In genomic region chr13:97295101-97295852, GRCm38 (mm10) we compare ENCODE assay signal across 9 mouse cellular contexts. TPM values are rescaled to one million over a fixed set of nuclear protein-coding genes. Genes with fewer than 3 reads are reported as not detected.
DNase-seq lines count a peak whose midpoint lies in the region; ATAC-seq lines count a peak whose summit lies in the region.
"Had no signal": no experiment of that assay in that cellular context is flagged by ENCODE, and none has a peak within 500 bp of the region (broad histone marks: within the 10 kb centered on the region; RNA-seq: fewer than 3 reads in every experiment).

No protein-coding gene starts in this region.

- WGBS in kidney, embryonic 14.5 days, result 67% methylated on average over 9 of the region's 9 CpGs
- 54% methylated on average over 9 of the region's 9 CpGs for WGBS in stomach, embryonic 16.5 days
- 44% methylated on average over 9 of the region's 9 CpGs for WGBS in midbrain, embryonic 15.5 days

- no peak for ATAC-seq in kidney, embryonic 14.5 days (ENCODE audit: low FRiP score, low TSS enrichment)
- ATAC-seq in stomach, embryonic 16.5 days (ENCODE audit: insufficient read depth, low FRiP score), result no peak
- ATAC-seq in midbrain, embryonic 15.5 days (replicated peaks), result no peak

- no peak overlapping the region for H3K4me3 ChIP-seq in kidney, embryonic 14.5 days (ENCODE audit: low read length)
- H3K4me3 ChIP-seq in stomach, embryonic 16.5 days (replicated peaks; ENCODE audit: low read length), result no peak overlapping the region
- H3K4me3 ChIP-seq in midbrain, embryonic 15.5 days, result no peak overlapping the region

- H3K27ac ChIP-seq in kidney, embryonic 14.5 days (ENCODE audit: low read depth, low read length), result no peak overlapping the region; the same call in 1 of the 2 replicates
- H3K27ac ChIP-seq in stomach, embryonic 16.5 days (ENCODE audit: low read length), result peak overlapping the region; percentile 42; the same call in 1 of the 2 replicates
- H3K27ac ChIP-seq in midbrain, embryonic 15.5 days, result no peak overlapping the region

- 0 out of 2 replicates have a peak, but pooled peaks cover 10% of the 10 kb centered on the region for H3K4me1 ChIP-seq in kidney, embryonic 14.5 days (ENCODE audit: control insufficient read depth, insufficient read depth, low read length)
- peaks cover 14% of the 10 kb centered on the region for H3K4me1 ChIP-seq in stomach, embryonic 16.5 days (ENCODE audit: control insufficient read depth, insufficient read depth, low read length)
- H3K4me1 ChIP-seq in midbrain, embryonic 15.5 days, result peaks cover 19% of the 10 kb centered on the region

- H3K27me3 ChIP-seq in kidney, embryonic 14.5 days (ENCODE audit: control insufficient read depth, insufficient read depth, low read length), result no peaks in the 10 kb centered on the region
- H3K27me3 ChIP-seq in stomach, embryonic 16.5 days (ENCODE audit: control insufficient read depth, insufficient read depth, low read length), result no peaks in the 10 kb centered on the region
- H3K27me3 ChIP-seq in midbrain, embryonic 15.5 days (replicated peaks), result no peaks in the 10 kb centered on the region

- H3K36me3 ChIP-seq in kidney, embryonic 14.5 days (ENCODE audit: control insufficient read depth, insufficient read depth, low read length), result no peaks in the 10 kb centered on the region
- no peaks in the 10 kb centered on the region for H3K36me3 ChIP-seq in stomach, embryonic 16.5 days (ENCODE audit: control insufficient read depth, insufficient read depth, low read length)
- H3K36me3 ChIP-seq in midbrain, embryonic 15.5 days (replicated peaks), result no peaks in the 10 kb centered on the region
- H3K36me3 ChIP-seq: G1E had no signal

- H3K4me2 ChIP-seq in kidney, embryonic 14.5 days (replicated peaks; ENCODE audit: low read depth, low read length), result no peak overlapping the region
- no peak overlapping the region for H3K4me2 ChIP-seq in stomach, embryonic 16.5 days (ENCODE audit: low read depth, low read length)
- H3K4me2 ChIP-seq in midbrain, embryonic 15.5 days, result no peak overlapping the region

- no peak overlapping the region for H3K9ac ChIP-seq in kidney, embryonic 14.5 days (ENCODE audit: low read depth, low read length)
- no peak overlapping the region for H3K9ac ChIP-seq in stomach, embryonic 16.5 days (ENCODE audit: low read length)
- no peak overlapping the region for H3K9ac ChIP-seq in midbrain, embryonic 15.5 days

- no peaks in the 10 kb centered on the region for H3K9me3 ChIP-seq in kidney, embryonic 14.5 days (ENCODE audit: control insufficient read depth, low read length)
- H3K9me3 ChIP-seq in stomach, embryonic 16.5 days (replicated peaks; ENCODE audit: control insufficient read depth, low read length), result no peaks in the 10 kb centered on the region
- H3K9me3 ChIP-seq in midbrain, embryonic 15.5 days, result no peaks in the 10 kb centered on the region
- H3K9me3 ChIP-seq: G1E had no signal

- DNase-seq in kidney, adult 11 months, result peak; percentile 89
- peak; percentile 83 to 87 for DNase-seq in heart, adult 9 months (ENCODE audit: low spot score in 2 of 2)
- DNase-seq in kidney, postnatal 25 days, result peak; percentile 84 to 93
- no peak for DNase-seq in right cerebral cortex, adult 18-20 months
- DNase-seq in urinary bladder, postnatal 25 days (ENCODE audit: low spot score), result no peak

RNA-seq across cellular contexts. Expression of gene Enc1, which starts 54.4 kb away (rescaled TPM):
- 14.2 and 14.6 TPM in 2 replicates for polyA plus RNA-seq in kidney, embryonic 14.5 days (2014; fragmentation: Nextera tagmentation; extraction: Ambion mirVana)
- 8.5 and 9.3 TPM in 2 replicates for polyA plus RNA-seq in stomach, embryonic 16.5 days (2015; fragmentation: Nextera tagmentation; extraction: Ambion mirVana)
- 76.1 and 81.9 TPM in 2 replicates for polyA plus RNA-seq in midbrain, embryonic 15.5 days (2015; fragmentation: Nextera tagmentation; extraction: Ambion mirVana)

Comparison
In these comparisons a context has a peak if more than half of its experiments do, and no peak if none do; other contexts are left out.
1. DNase-seq: peak in kidney, adult 11 months (single experiment), heart, adult 9 months (2 of 2) and kidney, postnatal 25 days (2 of 2); none in right cerebral cortex, adult 18-20 months (single experiment) and urinary bladder, postnatal 25 days (single experiment).